Mouse (Mus musculus) embryonic facial prominence, embryonic 10.5 days (tissue): ENCODE measurements around the gene Bnipl. TPM values are rescaled to one million over a fixed set of nuclear protein-coding genes. Genes with fewer than 3 reads are reported as not detected.

ENCODE experiments used
- DNase-seq: peaks from one replicate; pipeline ENCODE4 v3.0.0-alpha.2; 2017; ENCODE audit warnings: low spot score
- H3K27ac ChIP-seq: fragments of 300-500 bp; sonication (generic); replicated peaks from 2 replicates; pipeline ENCODE4 v1.5.1; 2016; ENCODE audit warnings: mild to moderate bottlenecking
- H3K27me3 ChIP-seq: fragments of 300-500 bp; sonication (generic); replicated peaks from 2 replicates; pipeline ENCODE4 v1.6.1; 2016; ENCODE audit warnings: low read depth, mild to moderate bottlenecking; ENCODE audit not compliant: poor library complexity, severe bottlenecking
- H3K36me3 ChIP-seq: fragments of 300-500 bp; sonication (generic); replicated peaks from 2 replicates; pipeline ENCODE4 v1.6.1; 2016; ENCODE audit warnings: mild to moderate bottlenecking, moderate library complexity
- H3K4me1 ChIP-seq: fragments of 300-500 bp; sonication (generic); 2 replicates; pipeline ENCODE4 v1.6.1; 2016
- H3K4me3 ChIP-seq: fragments of 300-500 bp; sonication (generic); 2 replicates; pipeline ENCODE4 v1.5.1; 2016; ENCODE audit warnings: mild to moderate bottlenecking, moderate library complexity
- H3K9me3 ChIP-seq: fragments of 300-500 bp; sonication (generic); 2 replicates; pipeline ENCODE4 v1.6.1; 2016; ENCODE audit warnings: mild to moderate bottlenecking
- WGBS: fragments of 180-500 bp; shearing (Covaris S2); methylation state at CpG from one replicate; pipeline ENCODE4 v1.1.7; 2016; 5-methylcytosine and 5-hydroxymethylcytosine counted together
- polyA plus RNA-seq: library from polyadenylated mRNA; unstranded; fragments of >200 nt; fragmentation: Nextera tagmentation; extraction: Ambion mirVana; gene quantifications from 2 replicates; pipeline ENCODE4 v1.2.1, GENCODE M21; 2016

Gene Bnipl
- polyA plus RNA-seq, 1 experiment from 2014 or later: 2.0 TPM

DNA sequence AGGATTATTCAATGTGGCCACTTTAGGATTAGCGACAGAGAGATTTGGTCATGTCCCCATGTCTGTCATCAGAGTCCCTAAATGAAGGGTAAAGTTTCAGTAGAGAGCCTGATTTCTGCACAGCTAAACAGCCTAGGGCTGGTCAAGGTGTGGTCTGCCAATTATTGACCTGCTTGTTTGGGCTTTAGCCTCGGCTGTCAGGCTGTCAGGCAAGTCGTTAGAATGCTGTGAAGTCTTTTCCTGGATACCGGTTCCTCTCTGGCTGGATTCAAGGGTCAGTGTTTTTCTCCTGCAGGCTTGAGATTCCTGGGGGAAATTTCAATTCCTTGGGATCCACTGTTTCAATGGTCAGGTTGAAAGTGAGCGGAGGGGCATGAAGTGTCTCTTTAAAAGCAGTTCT lies 35.0 kb upstream of the Bnipl start:
- no peaks in the 10 kb centered on the region for H3K27me3 ChIP-seq
- peaks cover 27% of the 10 kb centered on the region for H3K4me1 ChIP-seq
- H3K36me3 ChIP-seq: peaks cover 38% of the 10 kb centered on the region
- 70% methylated on average over 5 of the region's 5 CpGs for WGBS
- no peak overlapping the region for H3K4me3 ChIP-seq
- no peak overlapping the region for H3K27ac ChIP-seq
- H3K9me3 ChIP-seq: no peaks in the 10 kb centered on the region
- no peak for DNase-seq

- WGBS: 89% methylated on average over 5 of the region's 5 CpGs
- Histone ChIP-seq H3K4me3 (no peak overlapping the region), H3K9me3 (no peaks in the 10 kb centered on the region), H3K27ac (no peak overlapping the region), H3K27me3 (no peaks in the 10 kb centered on the region), H3K36me3 (peaks cover 32% of the 10 kb centered on the region), H3K4me1 (peaks cover 33% of the 10 kb centered on the region)
- no peak for DNase-seq
Measured at GRCm38 (mm10) chr3:95285390-95285789, 34.4 kb upstream of the Bnipl start.

GRCm38 (mm10) chr3:95284501-95285281 lies 33.7 kb upstream of the Bnipl start:
- no peak for DNase-seq
- H3K36me3 ChIP-seq: peaks cover 25% of the 10 kb centered on the region
- no peaks in the 10 kb centered on the region for H3K27me3 ChIP-seq
- H3K4me3 ChIP-seq: peak overlapping the region; percentile 80
- 90% methylated on average over 12 of the region's 12 CpGs for WGBS
- peaks cover 33% of the 10 kb centered on the region for H3K4me1 ChIP-seq
- H3K9me3 ChIP-seq: no peaks in the 10 kb centered on the region
- 0 out of 2 replicates have a peak overlapping the region, but pooled peaks have one; percentile 96 for H3K27ac ChIP-seq

DNA sequence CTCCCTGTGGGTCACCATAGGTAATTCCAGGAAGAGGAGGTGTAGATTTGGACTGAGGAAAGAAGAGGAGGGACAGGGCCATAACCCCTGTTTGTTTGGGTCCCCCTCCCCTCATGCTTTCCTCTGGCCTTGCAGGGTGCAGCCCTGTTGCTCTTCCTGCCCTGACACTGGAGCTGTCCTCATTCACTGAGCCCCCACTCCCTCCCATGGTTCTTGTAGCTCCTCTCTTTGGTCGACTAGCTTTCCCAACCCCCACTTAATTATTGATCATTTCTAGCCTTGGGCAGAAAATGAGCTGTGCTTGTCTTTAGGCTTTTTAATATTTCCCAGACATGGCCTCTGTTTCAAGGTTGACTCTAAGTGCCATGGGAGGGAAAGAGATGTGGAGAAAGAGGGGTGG lies 33.1 kb upstream of the Bnipl start:
- Histone ChIP-seq H3K4me1 (peaks cover 33% of the 10 kb centered on the region), H3K9me3 (no peaks in the 10 kb centered on the region), H3K4me3 (peak overlapping the region; percentile 80), H3K27ac (peak overlapping the region; percentile 96; the same call in 1 of the 2 replicates), H3K27me3 (no peaks in the 10 kb centered on the region), H3K36me3 (peaks cover 19% of the 10 kb centered on the region)
- DNase-seq: peak; percentile 10
- 28% methylated on average over 1 of the region's 1 CpGs for WGBS

DNA sequence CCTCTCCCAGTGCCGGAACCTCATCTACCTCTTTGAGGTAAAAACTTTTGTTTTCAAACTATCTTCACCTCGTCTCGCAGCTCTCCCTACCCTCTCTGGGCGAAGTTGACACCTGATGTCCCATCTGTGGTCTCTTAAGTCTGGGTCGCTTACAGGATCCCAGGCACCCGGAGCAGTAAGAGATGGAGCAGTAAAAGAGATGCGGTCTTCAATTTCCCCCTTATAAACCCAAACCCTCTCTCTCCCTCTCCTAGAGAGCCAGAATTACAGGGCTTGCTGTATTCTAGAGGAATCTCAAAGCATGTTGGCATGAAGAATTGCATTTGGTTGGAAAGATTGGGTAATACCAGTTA lies 32.6 kb upstream of the Bnipl start:
- peak overlapping the region; percentile 80 for H3K4me3 ChIP-seq
- H3K9me3 ChIP-seq: no peaks in the 10 kb centered on the region
- DNase-seq: no peak
- peaks cover 33% of the 10 kb centered on the region for H3K4me1 ChIP-seq
- 3% methylated on average over 7 of the region's 7 CpGs for WGBS
- peaks cover 17% of the 10 kb centered on the region for H3K36me3 ChIP-seq
- H3K27me3 ChIP-seq: no peaks in the 10 kb centered on the region
- H3K27ac ChIP-seq: peak overlapping the region; percentile 96

DNA sequence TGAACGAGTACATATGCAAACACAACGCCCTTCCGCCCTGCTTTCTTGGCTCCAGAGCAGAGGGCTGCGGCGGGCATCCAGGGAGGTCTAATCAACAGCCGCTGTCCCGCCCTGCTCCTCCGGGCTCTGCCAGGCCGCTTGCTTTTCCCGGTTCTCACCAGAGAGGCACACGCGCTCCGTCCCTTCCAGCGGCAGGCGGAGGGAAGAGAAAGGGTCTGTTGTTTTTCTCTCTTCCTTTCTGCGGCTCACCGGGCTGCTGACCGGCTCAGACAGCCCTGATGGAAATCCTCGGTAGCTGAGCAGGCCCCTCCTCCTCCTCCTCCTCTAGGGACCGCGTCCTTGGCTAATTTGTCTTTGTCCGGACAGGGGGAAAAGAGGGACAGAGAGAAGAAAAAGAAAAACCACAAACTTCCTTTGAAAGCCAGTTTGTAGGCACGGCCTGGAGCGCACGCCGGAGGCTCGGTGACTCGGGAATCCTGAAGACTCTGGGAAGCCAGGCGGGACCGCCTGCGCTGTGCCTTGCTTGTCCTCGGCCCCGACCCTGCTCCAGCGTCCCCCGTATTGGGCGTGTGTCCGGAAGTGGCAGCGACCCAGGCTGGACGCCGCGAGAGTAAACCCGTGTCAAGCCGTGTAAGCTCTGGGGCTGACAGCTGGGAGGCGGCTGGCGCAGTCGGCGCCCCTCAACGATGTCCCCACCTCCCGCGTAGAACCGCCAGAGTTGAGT lies 32.0 kb upstream of the Bnipl start:
- Histone ChIP-seq H3K9me3 (no peaks in the 10 kb centered on the region), H3K27ac (peak overlapping the region; percentile 96), H3K4me3 (peak overlapping the region; percentile 80), H3K36me3 (peaks cover 11% of the 10 kb centered on the region), H3K4me1 (peaks cover 33% of the 10 kb centered on the region), H3K27me3 (no peaks in the 10 kb centered on the region)
- peak; percentile 88 for DNase-seq
- WGBS: under 1% methylated on average over 51 of the region's 51 CpGs

DNA sequence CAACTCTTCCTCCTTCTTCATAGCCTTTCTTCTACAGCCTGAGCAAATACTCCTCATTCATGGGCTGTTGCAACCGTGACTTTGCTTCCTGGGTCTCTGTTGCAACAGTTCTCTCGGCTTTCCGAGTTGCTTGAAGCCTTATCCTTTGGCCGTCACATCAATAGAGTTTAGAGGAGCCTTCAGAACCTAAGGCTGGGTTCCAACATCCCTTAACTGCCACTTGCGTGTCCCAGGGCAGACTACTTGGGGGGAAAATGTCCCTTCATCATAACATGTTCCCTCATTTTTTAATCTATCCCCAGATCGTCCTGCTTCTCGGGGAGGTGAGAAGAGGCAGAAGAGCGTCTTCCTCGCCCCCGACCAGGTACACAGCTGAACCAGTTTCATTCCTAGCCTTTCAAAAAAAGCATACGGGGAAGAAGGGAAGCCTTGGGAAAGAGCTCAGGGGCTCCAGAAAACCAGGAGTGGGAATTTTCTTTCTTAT lies 31.4 kb upstream of the Bnipl start:
- no peak for DNase-seq
- Histone ChIP-seq H3K27me3 (no peaks in the 10 kb centered on the region), H3K9me3 (no peaks in the 10 kb centered on the region), H3K4me3 (peak overlapping the region; percentile 80), H3K36me3 (peaks cover 5% of the 10 kb centered on the region), H3K4me1 (peaks cover 33% of the 10 kb centered on the region), H3K27ac (peak overlapping the region; percentile 96)
- WGBS: under 1% methylated on average over 11 of the region's 11 CpGs

- Histone ChIP-seq H3K4me3 (peak within 1 kb of the TSS; percentile 80), H3K9me3 (no peaks in the 10 kb centered on the region), H3K4me1 (peaks cover 33% of the 10 kb centered on the region), H3K27me3 (no peaks in the 10 kb centered on the region), H3K36me3 (peaks cover 3% of the 10 kb centered on the region; the same call in 1 of the 2 replicates), H3K27ac (peak within 1 kb of the TSS; percentile 96)
- under 1% methylated on average over 53 of the region's 53 CpGs for WGBS
- peak; percentile 98 for DNase-seq
Measured at GRCm38 (mm10) chr3:95281216-95282126, 30.5 kb upstream of the Bnipl start, which contains the start of the genes Mindy1 and Prune1. Mindy1 (plus strand) TSS chr3:95281345. Prune1 (minus strand) TSS chr3:95282076.

DNA sequence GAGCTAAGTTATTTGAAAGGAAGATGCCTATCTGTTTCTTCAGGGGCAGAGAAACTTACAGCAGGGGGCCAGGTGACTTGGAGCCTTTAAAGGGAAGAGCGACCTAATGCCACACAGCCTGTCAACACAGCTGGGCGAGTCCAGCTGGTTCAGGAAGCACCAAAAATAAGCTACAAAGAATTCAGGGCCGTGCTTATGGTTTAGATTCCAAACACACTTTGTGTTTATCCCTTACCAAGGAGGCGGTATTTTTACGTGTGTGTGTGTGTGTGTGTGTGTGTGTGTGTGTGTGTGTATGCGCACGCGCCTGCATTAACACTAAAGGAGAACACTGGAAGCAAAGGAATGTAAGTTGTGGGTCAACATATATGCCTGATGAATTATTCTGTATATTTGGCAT lies 29.8 kb upstream of the Bnipl start:
- peak; percentile 32 for DNase-seq
- Histone ChIP-seq H3K36me3 (peaks cover 3% of the 10 kb centered on the region; the same call in 1 of the 2 replicates), H3K4me3 (peak overlapping the region; percentile 80), H3K27ac (peak overlapping the region; percentile 96), H3K9me3 (no peaks in the 10 kb centered on the region), H3K4me1 (peaks cover 30% of the 10 kb centered on the region), H3K27me3 (no peaks in the 10 kb centered on the region)
- WGBS: 28% methylated on average over 8 of the region's 8 CpGs

- 93% methylated on average over 1 of the region's 1 CpGs for WGBS
- no peak overlapping the region for H3K27ac ChIP-seq
- DNase-seq: no peak
Measured at GRCm38 (mm10) chr3:95277149-95277551, 26.2 kb upstream of the Bnipl start.

GRCm38 (mm10) chr3:95276428-95276934 lies 25.5 kb upstream of the Bnipl start:
- no peak overlapping the region for H3K27ac ChIP-seq
- peaks cover 14% of the 10 kb centered on the region for H3K36me3 ChIP-seq
- H3K27me3 ChIP-seq: no peaks in the 10 kb centered on the region
- peaks cover 9% of the 10 kb centered on the region for H3K4me1 ChIP-seq
- no peak for DNase-seq
- 73% methylated on average over 5 of the region's 5 CpGs for WGBS
- H3K9me3 ChIP-seq: no peaks in the 10 kb centered on the region
- no peak overlapping the region for H3K4me3 ChIP-seq

More at GRCm38 (mm10) chr3:95277149-95277551, 26.2 kb upstream of the Bnipl start:
- Histone ChIP-seq H3K4me3 (no peak overlapping the region), H3K27me3 (no peaks in the 10 kb centered on the region), H3K4me1 (peaks cover 10% of the 10 kb centered on the region), H3K9me3 (no peaks in the 10 kb centered on the region), H3K36me3 (peaks cover 14% of the 10 kb centered on the region)

GRCm38 (mm10) chr3:95275161-95275560 lies 24.2 kb upstream of the Bnipl start:
- peaks cover 14% of the 10 kb centered on the region for H3K36me3 ChIP-seq
- H3K9me3 ChIP-seq: no peaks in the 10 kb centered on the region

More at GRCm38 (mm10) chr3:95275161-95275560, 24.2 kb upstream of the Bnipl start:
- H3K27ac ChIP-seq: no peak overlapping the region
- WGBS: 82% methylated on average over 6 of the region's 6 CpGs
- H3K4me3 ChIP-seq: no peak overlapping the region
- no peak for DNase-seq
- no peaks in the 10 kb centered on the region for H3K27me3 ChIP-seq
- H3K4me1 ChIP-seq: no peaks in the 10 kb centered on the region
